Mouse (Mus musculus) MEL (cell line): ENCODE data around the gene Socs7.

Experiments used
- CHD2 ChIP-seq: IDR thresholded peaks from 2 replicates; pipeline ENCODE4 v1.6.1; 2011; ENCODE audit warnings: low read length, improper control_type of control experiment
- CTCF ChIP-seq, 3 experiments: IDR thresholded peaks in 2 of 3; conservative IDR thresholded peaks in 1 of 3; 2 replicates each; pipeline ENCODE4 v1.5.1; 2011 to 2012; ENCODE audit warnings: low read length in 3 of 3, low read depth in 2 of 3, mild to moderate bottlenecking in 2 of 3, improper control_type of control experiment in 1 of 3, inconsistent platforms in 1 of 3, mixed read lengths in 1 of 3, moderate library complexity in 1 of 3; ENCODE audit not compliant: control insufficient read depth in 1 of 3, insufficient read depth in 1 of 3, poor library complexity in 1 of 3, severe bottlenecking in 1 of 3
- GATA1 ChIP-seq: IDR thresholded peaks from 2 replicates; pipeline ENCODE4 v1.6.1; 2011; ENCODE audit warnings: low read depth, low read length, improper control_type of control experiment
- KAT2A ChIP-seq: conservative IDR thresholded peaks from 2 replicates; pipeline ENCODE4 v1.6.1; 2012; ENCODE audit warnings: low read depth, low read length, improper control_type of control experiment, inconsistent platforms
- POLR2A ChIP-seq, 2 experiments: IDR thresholded peaks; 2 replicates each; pipeline ENCODE4 v1.6.1; 2011 to 2012; ENCODE audit warnings: low read length in 2 of 2, mild to moderate bottlenecking in 2 of 2, control low read depth in 1 of 2, improper control_type of control experiment in 1 of 2, low read depth in 1 of 2, moderate library complexity in 1 of 2; ENCODE audit not compliant: control insufficient read depth in 1 of 2, insufficient read depth in 1 of 2, poor library complexity in 1 of 2

DNA sequence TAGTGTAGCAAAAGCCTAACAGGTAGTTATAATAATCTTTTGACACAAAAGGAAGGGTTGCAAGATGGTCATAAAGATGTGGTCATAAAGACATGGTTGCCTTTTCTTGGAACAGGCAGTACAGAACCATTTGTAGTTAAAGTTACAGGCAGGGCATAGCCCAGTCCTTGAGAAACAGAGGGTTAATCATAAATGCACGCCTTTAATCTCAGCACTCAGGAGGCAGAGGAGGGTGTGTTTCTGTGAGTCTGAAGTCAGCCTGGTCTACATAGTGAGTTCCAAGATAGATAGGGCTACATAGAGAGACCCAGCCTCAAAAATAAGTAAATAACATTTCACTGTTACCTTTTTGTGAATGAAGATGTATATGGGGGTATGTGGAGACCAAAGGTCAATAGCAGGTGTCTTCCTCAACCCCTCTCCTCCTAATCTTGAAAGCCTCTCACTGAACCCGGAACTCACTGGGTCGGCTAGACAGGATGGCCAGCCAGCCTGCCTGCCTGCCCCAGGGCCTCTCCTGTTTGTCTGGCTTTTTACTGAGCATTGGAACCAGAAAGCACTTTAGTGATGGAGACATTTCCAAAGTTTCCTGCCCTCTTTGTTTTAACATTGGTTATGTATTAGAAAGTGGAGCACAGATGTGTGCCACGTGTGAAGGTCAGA lies 9.3 kb upstream of the Socs7 start:
- TF ChIP-seq CTCF (IDR thresholded peaks at IDR 0.05 in 2 of 3, conservative IDR thresholded peaks at IDR 0.05 in 1 of 3; ENCODE audit: control insufficient read depth in 1 of 3, insufficient read depth in 1 of 3, low read depth in 2 of 3, low read length in 3 of 3, poor library complexity in 1 of 3, severe bottlenecking in 1 of 3) (no peak), POLR2A (IDR thresholded peaks at IDR 0.05; ENCODE audit: control insufficient read depth in 1 of 2, insufficient read depth in 1 of 2, low read depth in 1 of 2, low read length in 2 of 2, poor library complexity in 1 of 2) (no peak), KAT2A (no peak), GATA1 (no peak), CHD2 (no peak)
